Comparison of ENCODE assay signal across 8 mouse cellular contexts in the genomic region with DNA sequence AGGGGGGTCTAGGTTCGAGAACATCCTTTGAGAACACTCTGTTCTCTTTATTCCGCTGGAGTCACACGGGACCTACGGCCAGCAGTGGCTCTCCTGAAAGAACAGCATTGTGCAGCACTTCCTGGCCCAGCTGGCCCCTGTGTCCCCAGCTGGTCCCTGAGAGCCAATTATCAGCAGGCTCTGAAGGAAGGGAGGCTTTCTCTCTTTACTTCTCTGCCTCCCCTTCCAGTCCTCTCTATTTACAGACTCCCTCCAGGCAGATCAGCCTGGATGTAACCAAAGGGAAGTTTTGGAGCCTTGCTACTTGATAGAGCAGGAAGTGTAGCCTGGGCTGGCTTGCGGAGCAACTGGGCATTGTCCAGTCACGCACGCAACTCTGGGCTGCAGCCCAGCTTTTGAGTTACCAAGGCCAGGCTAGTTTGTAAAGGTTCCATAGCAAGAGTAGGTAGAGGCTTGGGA.
DNase-seq lines count a peak whose midpoint lies in the region; ATAC-seq and TF ChIP-seq lines count a peak whose summit lies in the region.

No protein-coding gene starts in this region.

- peak; percentile 79 for ATAC-seq in embryonic facial prominence, embryonic 14.5 days (ENCODE audit: low read depth)
- ATAC-seq in heart, embryonic 15.5 days (replicated peaks; ENCODE audit: insufficient number of reproducible peaks, insufficient read depth, low FRiP score, low read depth), result peak; percentile 61

- H3K27ac ChIP-seq in left cerebral cortex, adult 2 months, result peak overlapping the region; percentile 66
- peak overlapping the region; percentile 68 for H3K27ac ChIP-seq in embryonic facial prominence, embryonic 14.5 days (replicated peaks; ENCODE audit: low read depth, low read length)
- peak overlapping the region; percentile 79 for H3K27ac ChIP-seq in heart, embryonic 15.5 days

- H3K9ac ChIP-seq in embryonic facial prominence, embryonic 14.5 days (ENCODE audit: low read depth, low read length), result no peak overlapping the region
- no peak overlapping the region for H3K9ac ChIP-seq in heart, embryonic 15.5 days

- no peak overlapping the region for H3K4me3 ChIP-seq in left cerebral cortex, adult 2 months
- no peak overlapping the region for H3K4me3 ChIP-seq in embryonic facial prominence, embryonic 14.5 days (ENCODE audit: low read depth, low read length)
- H3K4me3 ChIP-seq in heart, embryonic 15.5 days, result no peak overlapping the region

- DNase-seq in left cerebral cortex, adult 2 months (ENCODE audit: extremely low spot score in 1 of 2, low spot score in 2 of 2), result peak in 1 of 2 experiments; percentile 36
- DNase-seq in left cerebral cortex, adult 11 months (ENCODE audit: low spot score), result no peak
- peak; percentile 49 for DNase-seq in embryonic facial prominence, embryonic 14.5 days (ENCODE audit: low spot score)
- DNase-seq in kidney, postnatal 25 days, result peak; percentile 18 to 78
- DNase-seq in lung, postnatal 36 days, result peak; percentile 32
- peak; percentile 68 for DNase-seq in testis, postnatal 10 days (ENCODE audit: low spot score)
- no peak for DNase-seq in spleen, postnatal 4 days (ENCODE audit: low spot score in 2 of 2)

- H3K36me3 ChIP-seq in embryonic facial prominence, embryonic 14.5 days (ENCODE audit: control insufficient read depth, insufficient read depth, low read length), result peaks cover 10% of the 10 kb centered on the region; the same call in 1 of the 2 replicates
- H3K36me3 ChIP-seq in heart, embryonic 15.5 days, result no peaks in the 10 kb centered on the region

- no peak overlapping the region for H3K4me2 ChIP-seq in embryonic facial prominence, embryonic 14.5 days (ENCODE audit: low read depth, low read length)
- H3K4me2 ChIP-seq in heart, embryonic 15.5 days, result no peak overlapping the region

- H3K4me1 ChIP-seq in embryonic facial prominence, embryonic 14.5 days (ENCODE audit: control insufficient read depth, insufficient read depth, low read length), result peaks cover 8% of the 10 kb centered on the region; the same call in 1 of the 2 replicates
- H3K4me1 ChIP-seq in heart, embryonic 15.5 days (replicated peaks), result peaks cover 12% of the 10 kb centered on the region

- intact Hi-C loops in left cerebral cortex, adult 2 months (cut with DNase I), result no loop called here

- WGBS in embryonic facial prominence, embryonic 14.5 days, result 37% methylated on average over 7 of the region's 7 CpGs
- WGBS in heart, embryonic 15.5 days, result 53% methylated on average over 7 of the region's 7 CpGs

- no peaks in the 10 kb centered on the region for H3K9me3 ChIP-seq in embryonic facial prominence, embryonic 14.5 days (ENCODE audit: control insufficient read depth, low read length)
- no peaks in the 10 kb centered on the region for H3K9me3 ChIP-seq in heart, embryonic 15.5 days (replicated peaks)

- H3K27me3 ChIP-seq in embryonic facial prominence, embryonic 14.5 days (replicated peaks; ENCODE audit: control insufficient read depth, insufficient read depth, low read length), result no peaks in the 10 kb centered on the region
- no peaks in the 10 kb centered on the region for H3K27me3 ChIP-seq in heart, embryonic 15.5 days

- no peak for TF ChIP-seq CTCF in left cerebral cortex, adult 2 months (IDR thresholded peaks at IDR 0.05)

Comparison
In these comparisons a context has a peak if more than half of its experiments do, and no peak if none do; other contexts are left out.
1. DNase-seq: peak in embryonic facial prominence, embryonic 14.5 days (single experiment), kidney, postnatal 25 days (2 of 2), lung, postnatal 36 days (single experiment) and testis, postnatal 10 days (single experiment); none in left cerebral cortex, adult 11 months (single experiment) and spleen, postnatal 4 days (0 of 2).
2. Peak in every context shown above with its lines, with median percentiles within 50 percentile points of each other: H3K27ac ChIP-seq.